Mouse (Mus musculus) v-Abl transformed pro-B cells (cell line): ENCODE data around the gene 2900026A02Rik.

Experiments
- in situ Hi-C, 2 experiments: fragments of 400-800 bp; cut with MboI; formaldehyde crosslinking; loops; one replicate each; pipeline ENCODE4 v1.15.1; 2025; ENCODE audit not compliant: unreplicated experiment in 2 of 2

The 2900026A02Rik gene

GRCm38 (mm10) chr5:113212156-113212835 is 8.7 kb downstream of the 2900026A02Rik start:
- in situ Hi-C loops, result no loop called here

DNA sequence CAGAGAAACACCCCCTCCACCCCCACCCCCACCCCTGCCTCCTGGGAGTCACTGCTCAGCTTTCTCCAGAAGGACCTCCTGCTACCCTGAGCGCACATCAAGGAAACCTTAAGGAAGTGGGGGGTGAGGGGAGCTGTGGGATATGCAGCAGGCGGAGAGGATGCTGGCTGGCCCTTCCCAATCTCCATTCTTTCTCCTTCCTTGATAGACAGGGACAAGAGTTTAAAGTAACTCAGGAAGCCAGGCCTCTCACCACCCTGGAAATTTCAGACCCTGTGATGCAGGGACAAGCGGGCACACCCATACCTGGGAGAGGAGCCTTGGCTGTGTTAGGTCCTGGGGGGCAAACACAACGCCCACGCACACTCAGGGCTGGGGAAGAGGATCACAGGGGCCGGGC is 10.7 kb downstream of the 2900026A02Rik start:
- in situ Hi-C loops, result no loop called here

DNA sequence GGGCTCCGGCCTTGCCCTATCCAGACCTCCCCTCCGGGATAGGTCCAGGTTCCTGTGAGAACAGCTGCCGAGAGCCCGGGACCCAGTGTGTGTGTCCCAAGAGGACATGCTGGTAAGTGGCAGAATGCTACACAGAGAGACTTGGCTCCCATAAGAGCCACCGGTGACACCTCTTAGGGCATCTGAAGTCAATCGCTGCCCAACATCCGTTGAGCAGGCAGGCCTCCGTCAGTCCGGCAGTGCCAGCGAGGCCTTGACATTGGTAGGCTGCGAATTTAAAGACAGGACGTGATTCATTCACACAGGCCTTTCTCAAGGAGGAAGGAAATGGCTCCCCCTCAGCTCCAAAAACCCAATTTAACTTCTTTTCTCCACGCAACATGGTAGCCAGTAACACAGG is 11.1 kb downstream of the 2900026A02Rik start:
- in situ Hi-C loops, result no loop called here

GRCm38 (mm10) chr5:113209401-113209750 is 11.7 kb downstream of the 2900026A02Rik start:
- in situ Hi-C loops, result no loop called here

DNA sequence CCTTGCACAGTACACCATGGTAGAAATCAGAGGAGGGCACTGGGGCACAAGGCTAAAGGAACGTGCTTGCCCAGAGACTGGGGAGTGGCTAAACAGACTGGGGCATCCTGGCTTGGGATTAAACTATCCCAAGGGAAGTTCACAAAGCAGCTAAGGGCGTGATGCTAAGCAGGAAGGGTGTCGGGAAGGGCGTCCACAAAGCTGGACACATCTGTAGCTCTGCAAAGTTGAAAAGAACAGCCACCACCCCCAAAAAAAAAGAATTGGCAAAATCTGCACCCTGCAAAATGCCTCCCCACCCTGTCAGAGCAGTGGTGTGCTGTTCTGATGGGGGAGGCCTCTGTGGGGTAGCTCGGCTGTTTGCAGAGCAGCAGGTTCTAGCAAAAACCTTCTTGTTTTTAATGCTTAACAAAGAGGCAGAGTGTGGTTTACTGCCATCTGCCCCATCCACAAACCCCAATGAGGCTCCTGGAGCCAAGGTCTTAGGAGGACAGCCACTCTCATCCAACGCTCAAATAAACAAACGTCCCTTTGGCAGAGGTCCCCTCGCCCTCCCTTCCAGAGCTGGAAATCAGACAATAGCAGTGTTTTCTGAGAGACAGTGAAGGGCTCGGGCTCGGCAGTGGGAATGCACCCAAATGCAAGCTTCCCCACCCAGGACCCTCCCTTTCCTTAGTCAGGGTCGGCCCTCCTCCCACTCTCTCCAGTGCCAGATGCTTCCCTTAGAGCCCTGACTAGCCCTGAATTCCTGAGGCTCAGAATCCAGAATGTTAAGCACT is 12.2 kb downstream of the 2900026A02Rik start:
- in situ Hi-C loops, result no loop called here

- in situ Hi-C loops, result no loop called here
Observed at GRCm38 (mm10) chr5:113208048-113208447, 13.0 kb downstream of the 2900026A02Rik start.

DNA sequence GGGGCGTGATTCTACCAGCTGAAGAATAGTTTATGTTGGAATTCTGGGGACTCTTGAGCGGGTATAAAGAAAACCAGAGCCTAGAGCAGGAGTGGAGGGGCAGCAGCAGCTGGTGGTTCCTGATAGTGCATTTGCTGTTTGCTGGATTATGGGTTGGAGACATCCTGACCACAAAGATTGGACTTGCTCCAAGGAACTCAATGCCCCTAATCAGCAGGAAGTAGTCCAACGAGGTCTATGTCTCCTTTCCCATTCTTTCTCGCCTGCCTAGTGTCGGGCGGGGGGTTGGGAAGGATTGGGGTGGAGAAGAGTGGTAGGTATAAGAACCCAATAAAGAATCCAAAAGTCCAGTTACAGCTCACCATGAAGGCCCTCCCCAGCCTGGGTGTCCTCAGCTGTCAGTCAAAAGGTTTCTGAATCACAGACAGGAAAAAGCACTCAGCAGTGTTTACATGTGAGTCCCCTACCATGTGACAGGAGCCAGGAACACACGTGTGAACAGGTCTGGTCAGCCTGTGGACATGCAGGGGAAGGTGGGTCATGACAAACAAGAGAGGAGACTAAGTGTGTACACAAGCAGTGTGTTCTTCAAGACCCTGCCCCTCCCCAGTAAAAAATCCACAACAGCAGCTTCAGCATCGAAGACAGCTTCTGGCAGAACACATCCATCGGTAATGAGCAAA is 14.2 kb downstream of the 2900026A02Rik start:
- in situ Hi-C loops, result no loop called here

DNA sequence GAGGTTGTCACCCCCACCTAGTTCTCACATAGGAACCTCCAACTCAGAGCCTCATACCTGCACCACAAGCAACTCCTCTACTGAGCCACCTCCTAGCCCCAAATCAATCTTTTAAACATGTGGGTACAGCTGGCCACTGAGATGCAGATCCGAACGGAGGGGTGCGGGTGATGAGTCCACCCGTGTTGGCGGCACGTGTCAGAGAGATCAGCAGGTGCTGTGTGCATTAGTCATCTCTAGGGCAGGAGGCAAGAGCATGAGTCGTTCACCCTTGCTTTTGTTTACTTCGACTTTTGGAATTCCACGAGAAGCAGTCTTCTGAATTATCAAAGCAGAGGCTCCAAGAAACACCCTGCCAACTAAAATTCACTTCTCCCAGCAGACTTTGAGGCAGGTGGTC is 16.8 kb downstream of the 2900026A02Rik start:
- in situ Hi-C loops, result no loop called here

DNA sequence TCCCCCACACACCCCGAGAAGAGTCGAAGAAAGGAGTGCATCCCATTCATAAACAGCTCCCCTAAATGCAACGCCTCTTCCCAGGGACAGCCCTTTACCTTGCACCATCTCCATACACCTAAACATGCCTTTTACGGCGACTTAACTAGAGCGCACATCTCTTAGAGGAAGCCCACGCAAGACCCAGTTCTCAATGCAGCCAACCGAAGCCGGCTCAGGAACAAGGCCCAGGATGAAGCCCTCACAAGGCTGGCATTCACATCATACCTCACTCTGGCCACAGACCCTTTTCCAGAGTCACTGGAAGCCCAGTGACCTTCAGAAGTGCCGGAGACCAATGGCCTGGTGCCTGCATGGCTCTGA is 21.3 kb downstream of the 2900026A02Rik start:
- in situ Hi-C loops, result loop anchor here (25.0 kb wide), 2 partner anchors 738 to 838 kb away; no protein-coding TSS in a partner anchor

- in situ Hi-C loops, result loop anchor here (25.0 kb wide), 2 partner anchors 738 to 838 kb away; no protein-coding TSS in a partner anchor
Observed at GRCm38 (mm10) chr5:113199126-113199771, 21.8 kb downstream of the 2900026A02Rik start.

DNA sequence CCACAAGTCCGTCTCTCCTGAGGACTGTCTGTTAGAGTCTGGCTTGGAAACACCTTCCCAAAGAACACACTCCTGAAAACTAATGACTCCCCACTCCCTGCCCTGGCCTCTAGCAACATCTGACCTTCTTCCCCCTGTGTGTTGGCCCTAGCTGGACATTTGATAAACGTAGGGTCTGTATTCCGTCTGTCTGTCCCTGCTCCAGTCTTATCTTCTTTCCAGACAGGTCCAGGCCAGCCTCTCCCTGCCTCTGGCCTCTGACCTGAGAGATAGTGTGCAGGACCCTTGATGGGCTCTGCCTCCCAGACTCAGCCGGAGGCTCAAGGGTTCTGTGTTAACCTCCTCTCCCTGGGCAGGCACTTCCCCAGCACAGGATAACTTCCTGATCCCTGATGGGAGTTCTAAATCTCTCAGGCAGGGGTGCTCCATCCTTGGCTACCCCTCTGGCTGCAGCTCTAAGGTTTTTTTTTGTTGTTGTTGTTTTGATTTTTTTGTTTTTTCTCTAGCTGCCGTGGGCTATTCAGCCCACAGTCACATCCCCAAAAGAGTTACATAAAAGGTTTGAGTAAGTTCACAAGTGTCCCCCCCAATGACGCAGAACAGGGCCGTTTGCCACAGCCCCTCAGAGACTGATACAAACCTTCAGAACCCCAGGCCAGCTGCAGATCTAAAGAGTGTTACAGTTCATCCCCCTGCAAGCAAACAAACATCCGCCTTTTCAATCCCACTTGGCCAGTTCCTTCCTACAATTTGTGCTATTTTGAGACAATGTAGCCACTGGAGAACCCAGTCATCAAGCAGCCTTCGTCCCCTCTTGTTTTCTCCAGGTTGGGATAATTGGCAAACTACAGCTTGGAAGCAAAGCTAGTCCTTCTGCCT is 23.9 kb downstream of the 2900026A02Rik start:
- in situ Hi-C loops, result loop anchor here (25.0 kb wide), 2 partner anchors 740 to 840 kb away; no protein-coding TSS in a partner anchor

DNA sequence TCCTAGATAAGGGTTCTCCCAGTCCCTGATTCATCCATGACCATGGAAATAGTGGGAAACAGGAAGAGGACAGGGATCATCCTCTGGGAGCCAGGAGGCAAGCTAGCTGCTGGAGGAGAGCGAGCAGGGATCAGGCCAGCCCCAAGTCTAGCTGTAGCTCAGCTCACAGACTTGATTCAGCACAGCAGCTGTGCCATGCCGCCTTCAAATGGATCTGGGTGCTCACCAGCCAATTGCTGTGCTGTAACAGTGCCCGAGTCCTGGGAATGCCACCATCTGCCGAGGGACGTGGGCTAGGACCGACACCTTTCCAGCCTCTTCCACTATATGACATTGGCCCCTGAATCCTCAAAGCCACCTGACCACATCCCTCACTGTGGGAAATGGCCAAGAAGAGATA is 25.1 kb downstream of the 2900026A02Rik start:
- in situ Hi-C loops, result loop anchor here (25.0 kb wide), 2 partner anchors 741 to 841 kb away; no protein-coding TSS in a partner anchor

GRCm38 (mm10) chr5:113195451-113195850 is 25.6 kb downstream of the 2900026A02Rik start:
- in situ Hi-C loops, result loop anchor here (25.0 kb wide), 2 partner anchors 742 to 842 kb away; no protein-coding TSS in a partner anchor

- in situ Hi-C loops, result loop anchor here (25.0 kb wide), 2 partner anchors 744 to 844 kb away; no protein-coding TSS in a partner anchor
Observed at GRCm38 (mm10) chr5:113193762-113194161, 27.3 kb downstream of the 2900026A02Rik start.

DNA sequence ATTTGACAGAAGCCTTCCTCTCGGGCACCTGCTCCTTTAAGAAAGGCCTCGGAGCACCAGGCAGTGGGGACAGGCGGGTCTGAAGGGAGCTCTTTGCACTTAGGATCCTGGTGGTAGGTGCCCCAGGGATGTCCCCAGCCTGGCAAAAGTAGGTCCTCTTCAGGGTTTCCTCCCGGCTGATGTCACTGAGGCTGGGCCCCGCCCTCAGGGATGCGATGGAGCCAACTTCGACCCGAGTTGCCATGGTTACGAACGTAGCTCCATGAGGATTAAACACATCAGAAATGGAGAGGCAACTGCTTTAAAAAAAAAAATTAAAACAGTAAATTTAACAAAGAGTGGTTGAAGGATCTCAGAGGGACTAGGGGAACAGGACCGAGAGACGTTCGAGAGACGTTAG is 29.1 kb downstream of the 2900026A02Rik start:
- in situ Hi-C loops, result loop anchor here (25.0 kb wide), 2 partner anchors 745 to 845 kb away; no protein-coding TSS in a partner anchor

- in situ Hi-C loops, result loop anchor here (25.0 kb wide), 2 partner anchors 747 to 847 kb away; no protein-coding TSS in a partner anchor
Observed at GRCm38 (mm10) chr5:113190558-113190957, 30.5 kb downstream of the 2900026A02Rik start.

- in situ Hi-C loops, result loop anchor here (5.0 to 25.0 kb wide), 7 partner anchors 103 to 856 kb away; partner anchors contain the start of gene 1700069L16Rik (in 1 of the 2)
Observed at GRCm38 (mm10) chr5:113181441-113181840, 39.6 kb downstream of the 2900026A02Rik start.

GRCm38 (mm10) chr5:113180755-113181154 is 40.3 kb downstream of the 2900026A02Rik start:
- in situ Hi-C loops, result loop anchor here (5.0 to 25.0 kb wide), 7 partner anchors 104 to 857 kb away; partner anchors contain the start of gene 1700069L16Rik (in 1 of the 2)
